Mouse (Mus musculus): ENCODE measurements around the gene Nr4a1.

DNA sequence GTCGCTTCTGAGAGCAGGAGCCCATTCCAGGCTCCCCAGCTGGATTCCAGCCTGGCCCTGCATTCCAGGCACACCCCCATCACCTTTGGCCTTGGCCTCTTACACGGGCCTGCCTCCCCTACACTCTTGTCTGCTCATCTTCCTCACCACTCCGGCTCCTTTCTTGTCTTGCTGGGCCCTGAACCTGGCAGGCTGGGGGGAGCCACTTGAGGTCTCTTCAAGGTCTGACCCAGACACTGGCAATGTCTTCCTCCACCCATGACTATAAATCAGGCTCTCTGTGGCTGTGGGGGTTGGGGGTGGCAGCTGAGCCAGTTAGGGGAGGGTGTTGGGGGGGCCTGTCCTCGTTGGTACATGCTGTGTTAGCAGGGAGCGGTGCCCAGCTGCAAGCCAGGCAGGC, 24.5 kb downstream of the Nr4a1 start:
- no peak for TF ChIP-seq POLR2A (IDR thresholded peaks at IDR 0.05; ENCODE audit: insufficient read depth, low read length)
- no peak for TF ChIP-seq CTCF (IDR thresholded peaks at IDR 0.05; ENCODE audit: low read depth, low read length)
- TF ChIP-seq EP300 (IDR thresholded peaks at IDR 0.05; ENCODE audit: insufficient read depth, low read depth, low read length), result peak; percentile 29; the same call in 1 of the 2 replicates

Measured in ES-Bruce4 (cell line).